Mouse (Mus musculus) thymus, postnatal 0 days (tissue): ENCODE data around the gene Ceacam9. TPM values are rescaled to one million over a fixed set of nuclear protein-coding genes. Genes with fewer than 3 reads are reported as not detected.

Source experiments
- DNase-seq: peaks from one replicate; pipeline ENCODE4 v3.0.0-alpha.2; 2015; ENCODE audit warnings: low spot score
- polyA plus RNA-seq: library from polyadenylated mRNA; unstranded; fragments of >200 nt; fragmentation: Nextera tagmentation; extraction: Ambion mirVana; gene quantifications from 2 replicates; pipeline ENCODE4 v1.2.1, GENCODE M21; 2015

Gene Ceacam9
- polyA plus RNA-seq, 1 experiment from 2014 or later: 0.44 TPM

GRCm38 (mm10) chr7:16739056-16739604 lies 17.4 kb downstream of the Ceacam9 start:
- DNase-seq: no peak

- no peak for DNase-seq
Observed at GRCm38 (mm10) chr7:16745373-16745772, 23.6 kb downstream of the Ceacam9 start.

GRCm38 (mm10) chr7:16746093-16746492 lies 24.4 kb downstream of the Ceacam9 start:
- DNase-seq: peak; percentile 72

GRCm38 (mm10) chr7:16747656-16748055 lies 25.9 kb downstream of the Ceacam9 start:
- no peak for DNase-seq

GRCm38 (mm10) chr7:16752016-16752415 lies 30.3 kb downstream of the Ceacam9 start:
- no peak for DNase-seq

- no peak for DNase-seq
Observed at GRCm38 (mm10) chr7:16755362-16756017, 33.8 kb downstream of the Ceacam9 start.

GRCm38 (mm10) chr7:16758872-16759574 lies 37.3 kb downstream of the Ceacam9 start:
- peak; percentile 30 for DNase-seq

- peak; percentile 60 for DNase-seq
Observed at GRCm38 (mm10) chr7:16760292-16760691, 38.6 kb downstream of the Ceacam9 start.

GRCm38 (mm10) chr7:16761005-16761481 lies 39.3 kb downstream of the Ceacam9 start:
- DNase-seq: no peak

- no peak for DNase-seq
Observed at GRCm38 (mm10) chr7:16761630-16762029, 39.9 kb downstream of the Ceacam9 start.

GRCm38 (mm10) chr7:16763463-16764218 lies 41.9 kb downstream of the Ceacam9 start:
- no peak for DNase-seq

GRCm38 (mm10) chr7:16766443-16766842 lies 44.7 kb downstream of the Ceacam9 start:
- DNase-seq: peak; percentile 76

Other genes with a start within 250 kb of the Ceacam9 start
- 0.31 and 0.52 TPM in 2 replicates for gene Npas1, start 244.2 kb upstream of the Ceacam9 start, polyA plus RNA-seq
- 3.8 and 4.0 TPM in 2 replicates for gene Arhgap35, start 106.9 kb upstream of the Ceacam9 start, polyA plus RNA-seq
- gene Ceacam15, start 46.2 kb upstream of the Ceacam9 start, polyA plus RNA-seq: 0.86 and 1.3 TPM in 2 replicates
- gene Ap2s1, start 16.5 kb downstream of the Ceacam9 start, polyA plus RNA-seq: 326 and 329 TPM in 2 replicates
- 77.9 and 80.3 TPM in 2 replicates for gene Slc1a5, start 59.4 kb downstream of the Ceacam9 start, polyA plus RNA-seq
- 57.1 and 60.9 TPM in 2 replicates for gene Strn4, start 94.0 kb downstream of the Ceacam9 start, polyA plus RNA-seq
- gene Fkrp, start 94.8 kb downstream of the Ceacam9 start, polyA plus RNA-seq: 17.1 and 18.8 TPM in 2 replicates
- gene Prkd2, start 121.0 kb downstream of the Ceacam9 start, polyA plus RNA-seq: 70.6 and 80.0 TPM in 2 replicates
- 0.13 and 0.18 TPM in 2 replicates for gene Dact3, start 153.4 kb downstream of the Ceacam9 start, polyA plus RNA-seq
- gene Gng8, start 169.9 kb downstream of the Ceacam9 start, polyA plus RNA-seq: 0.44 and 0.85 TPM in 2 replicates
- gene Ptgir, start 184.6 kb downstream of the Ceacam9 start, polyA plus RNA-seq: 1.9 and 2.6 TPM in 2 replicates
- 201 and 212 TPM in 2 replicates for gene Calm3, start 202.2 kb downstream of the Ceacam9 start, polyA plus RNA-seq
- gene Pnmal2, start 222.8 kb downstream of the Ceacam9 start, polyA plus RNA-seq: 5.1 and 6.4 TPM in 2 replicates
- 0.04 TPM in 2 replicates for gene Pnmal1, start 237.8 kb downstream of the Ceacam9 start, polyA plus RNA-seq